Mouse (Mus musculus) cerebellum, postnatal 10 days (tissue): Measurements from ENCODE around the gene Olfr1356.
"Not testable (repeated sequence)": the region's sequence is repeated elsewhere in the genome, so short reads cannot be mapped to it uniquely, and the experiment has no call there.

Experiments
- DNase-seq, 2 experiments: peaks; one replicate each; pipeline ENCODE4 v3.0.0; 2021; ENCODE audit warnings: mixed read lengths in 2 of 2

Olfr1356 gene

DNA sequence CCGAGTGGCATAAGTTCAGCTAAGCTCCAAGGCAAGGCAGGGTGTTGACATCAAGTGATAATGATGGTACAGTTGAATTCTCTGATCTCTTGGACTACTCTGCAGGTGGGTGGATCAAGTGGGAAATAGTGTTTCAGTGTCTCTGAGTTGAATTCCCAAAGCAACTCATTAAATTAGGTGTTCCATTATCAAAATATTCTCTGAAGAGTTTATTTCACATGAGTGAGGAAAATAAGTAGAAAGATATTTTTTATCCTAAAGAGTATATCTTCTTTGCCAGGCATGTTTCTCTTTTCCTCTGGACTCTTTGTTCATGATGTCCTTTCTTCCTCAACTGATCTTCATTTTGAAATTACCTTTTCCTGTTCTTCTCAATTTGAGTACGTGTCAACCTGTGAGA is at the start of gene Olfr1356:
Gene Olfr1356 (minus strand): TSS at position 101 of the 400 bp plus-strand sequence.
- DNase-seq = no peak

DNA sequence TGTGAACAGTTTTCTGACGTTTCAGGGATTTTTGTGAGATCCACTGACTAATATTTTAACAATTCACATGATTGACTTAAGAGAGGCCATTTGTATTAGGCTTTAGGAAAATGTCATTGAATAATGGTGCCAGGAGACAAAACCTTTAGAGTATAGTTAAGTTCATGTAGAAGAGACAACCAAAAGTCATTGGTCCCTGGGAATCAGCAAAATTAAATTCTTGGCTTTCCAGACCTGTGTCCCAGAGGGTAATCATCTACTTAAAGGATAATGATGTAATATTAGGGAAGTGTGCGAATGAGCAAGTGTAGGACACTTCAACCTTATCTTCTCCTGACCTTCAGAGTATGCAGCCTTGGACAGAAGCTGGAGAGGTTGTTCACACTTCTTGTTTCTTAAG is 23.3 kb upstream of the Olfr1356 start, which contains the start of gene Olfr1355:
Gene Olfr1355 (plus strand): TSS at position 301 of the 400 bp plus-strand sequence.
- DNase-seq = no peak

DNA sequence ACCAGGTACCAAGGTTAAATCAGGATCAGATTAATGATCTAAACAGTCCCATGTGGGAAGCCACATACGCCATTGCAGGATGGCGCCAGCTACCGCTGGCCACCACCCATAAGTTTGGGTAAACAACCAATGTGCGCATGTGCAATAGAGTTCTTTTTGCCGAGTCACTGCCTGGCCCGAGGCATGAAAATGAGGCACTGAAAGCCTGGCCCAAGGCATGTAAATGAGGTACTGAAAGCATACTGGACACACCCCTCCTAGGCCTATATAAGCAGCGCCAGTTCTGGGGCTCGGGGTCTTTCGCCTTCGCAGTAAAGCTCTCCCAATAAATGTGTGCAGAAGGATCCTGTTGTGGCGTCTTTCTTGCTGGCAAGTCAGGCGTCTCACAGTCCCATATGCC is 11.5 kb downstream of the Olfr1356 start:
- not testable (repeated sequence) for DNase-seq

DNA sequence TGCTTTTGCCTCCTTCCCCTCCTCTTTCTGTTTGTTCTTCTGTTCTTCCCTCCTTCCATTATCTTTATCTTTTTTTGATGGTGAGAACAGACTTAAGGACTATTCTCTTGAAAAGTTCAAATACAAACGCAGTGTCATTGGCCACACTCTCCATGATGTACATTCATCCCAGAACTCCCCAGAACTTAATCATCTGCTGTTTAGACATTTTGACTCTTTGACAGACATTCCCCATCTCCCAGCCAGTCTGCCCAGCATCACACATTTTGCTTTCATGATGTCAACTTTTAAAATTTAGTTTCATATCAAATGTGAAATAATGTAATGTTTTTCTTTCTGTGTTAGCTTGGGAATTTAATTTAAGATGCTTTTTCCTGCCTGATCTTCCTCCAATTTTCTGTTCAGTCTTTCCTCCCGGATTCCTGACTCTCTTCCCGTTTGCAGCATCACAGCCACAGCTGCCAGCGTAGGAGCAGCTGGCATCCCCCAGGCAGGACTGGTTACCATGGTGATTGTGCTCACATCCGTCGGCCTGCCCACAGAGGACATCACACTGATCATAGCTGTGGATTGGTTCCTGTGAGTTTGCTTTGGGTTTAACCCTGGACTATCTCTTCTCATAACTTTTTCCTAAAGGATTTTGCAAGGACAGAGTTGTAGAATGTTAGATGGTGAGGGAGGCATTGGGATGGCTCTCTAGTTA is 39.5 kb downstream of the Olfr1356 start:
- DNase-seq = peak; percentile 67 to 70

DNA sequence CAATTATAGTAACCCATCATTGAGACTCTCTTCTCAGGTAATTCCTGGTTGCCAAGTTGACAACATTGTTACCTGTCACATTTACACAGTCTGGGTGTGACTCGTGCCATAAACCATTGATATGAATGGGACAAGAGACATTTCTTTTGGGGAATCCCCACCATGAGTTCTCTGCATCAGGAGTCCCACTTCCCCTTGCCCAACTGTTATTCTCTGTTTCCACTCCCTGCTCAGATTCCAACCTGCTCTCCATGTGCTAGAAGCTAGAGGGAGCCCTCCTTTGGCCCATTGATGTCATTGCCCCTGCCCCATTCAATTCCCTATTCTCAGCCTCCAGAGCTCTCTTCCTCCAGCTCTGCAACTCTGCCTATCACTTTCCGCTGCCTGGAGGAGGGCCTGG is 50.5 kb downstream of the Olfr1356 start:
- no peak for DNase-seq
